Mouse (Mus musculus): ENCODE results near the gene Lpp. TPM values are rescaled to one million over a fixed set of nuclear protein-coding genes. Genes with fewer than 3 reads are reported as not detected.
A peak's percentile ranks its signal among the peaks of the same experiment; 100 is the strongest.

Lpp gene
- polyA plus RNA-seq, 1 experiment from 2014 or later = 69.5 TPM

GRCm38 (mm10) chr16:24402801-24403200 lies 9.5 kb downstream of the Lpp start:
- peaks cover 7% of the 10 kb centered on the region; the same call in 1 of the 2 replicates for H3K36me3 ChIP-seq
- H3K4me1 ChIP-seq = 0 out of 2 replicates have a peak, but pooled peaks cover 19% of the 10 kb centered on the region
- WGBS = 87% methylated on average over 4 of the region's 4 CpGs
- no peak for ATAC-seq (ENCODE audit: insufficient read depth, low FRiP score, low read depth)
- no peak overlapping the region for H3K4me3 ChIP-seq (replicated peaks)
- no peaks in the 10 kb centered on the region for H3K27me3 ChIP-seq (replicated peaks)
- no peak overlapping the region for H3K9ac ChIP-seq
- no peak overlapping the region for H3K4me2 ChIP-seq
- peak overlapping the region; percentile 46; the same call in 1 of the 2 replicates for H3K27ac ChIP-seq
- no peaks in the 10 kb centered on the region; the same call in 1 of the 2 replicates for H3K9me3 ChIP-seq

GRCm38 (mm10) chr16:24403733-24404380 lies 10.6 kb downstream of the Lpp start:
- Histone ChIP-seq H3K27ac (peak overlapping the region; percentile 59; the same call in 1 of the 2 replicates), H3K9ac (no peak overlapping the region), H3K4me2 (no peak overlapping the region), H3K27me3 (replicated peaks) (no peaks in the 10 kb centered on the region), H3K4me3 (replicated peaks) (no peak overlapping the region), H3K36me3 (peaks cover 7% of the 10 kb centered on the region; the same call in 1 of the 2 replicates), H3K9me3 (no peaks in the 10 kb centered on the region; the same call in 1 of the 2 replicates), H3K4me1 (0 out of 2 replicates have a peak, but pooled peaks cover 12% of the 10 kb centered on the region)
- WGBS = 66% methylated on average over 8 of the region's 8 CpGs
- peak; percentile 85 for ATAC-seq (ENCODE audit: insufficient read depth, low FRiP score, low read depth)

- peaks cover 7% of the 10 kb centered on the region; the same call in 1 of the 2 replicates for H3K36me3 ChIP-seq
Measured at GRCm38 (mm10) chr16:24406521-24406920, 13.2 kb downstream of the Lpp start.

GRCm38 (mm10) chr16:24411281-24411680 lies 18.0 kb downstream of the Lpp start:
- no peak overlapping the region for H3K4me2 ChIP-seq
- H3K36me3 ChIP-seq = peaks cover 14% of the 10 kb centered on the region; the same call in 1 of the 2 replicates
- no peaks in the 10 kb centered on the region; the same call in 1 of the 2 replicates for H3K9me3 ChIP-seq
- no peaks in the 10 kb centered on the region for H3K27me3 ChIP-seq (replicated peaks)
- WGBS = 79% methylated on average over 6 of the region's 6 CpGs
- no peak overlapping the region for H3K4me3 ChIP-seq (replicated peaks)
- no peak for ATAC-seq (ENCODE audit: insufficient read depth, low FRiP score, low read depth)
- no peaks in the 10 kb centered on the region for H3K4me1 ChIP-seq
- no peak overlapping the region for H3K27ac ChIP-seq
- no peak overlapping the region for H3K9ac ChIP-seq

More at GRCm38 (mm10) chr16:24406521-24406920, 13.2 kb downstream of the Lpp start:
- H3K4me3 ChIP-seq (replicated peaks) = no peak overlapping the region
- 0 out of 2 replicates have a peak, but pooled peaks cover 8% of the 10 kb centered on the region for H3K4me1 ChIP-seq
- no peaks in the 10 kb centered on the region for H3K27me3 ChIP-seq (replicated peaks)
- H3K9me3 ChIP-seq = no peaks in the 10 kb centered on the region; the same call in 1 of the 2 replicates
- no peak for ATAC-seq (ENCODE audit: insufficient read depth, low FRiP score, low read depth)
- no peak overlapping the region for H3K4me2 ChIP-seq
- H3K27ac ChIP-seq = no peak overlapping the region
- no peak overlapping the region for H3K9ac ChIP-seq
- WGBS = 92% methylated on average over 2 of the region's 2 CpGs

GRCm38 (mm10) chr16:24412193-24412592 lies 18.9 kb downstream of the Lpp start:
- ATAC-seq (ENCODE audit: insufficient read depth, low FRiP score, low read depth) = no peak
- H3K9ac ChIP-seq = no peak overlapping the region
- no peak overlapping the region for H3K4me2 ChIP-seq
- H3K4me3 ChIP-seq (replicated peaks) = no peak overlapping the region
- no peaks in the 10 kb centered on the region for H3K4me1 ChIP-seq
- H3K9me3 ChIP-seq = no peaks in the 10 kb centered on the region
- H3K27ac ChIP-seq = no peak overlapping the region
- no peaks in the 10 kb centered on the region for H3K27me3 ChIP-seq (replicated peaks)
- WGBS = 87% methylated on average over 5 of the region's 5 CpGs
- peaks cover 7% of the 10 kb centered on the region; the same call in 1 of the 2 replicates for H3K36me3 ChIP-seq

- ATAC-seq (ENCODE audit: insufficient read depth, low FRiP score, low read depth) = no peak
- Histone ChIP-seq H3K9ac (no peak overlapping the region), H3K4me3 (replicated peaks) (no peak overlapping the region), H3K36me3 (peaks cover 7% of the 10 kb centered on the region; the same call in 1 of the 2 replicates), H3K9me3 (no peaks in the 10 kb centered on the region), H3K27me3 (replicated peaks) (no peaks in the 10 kb centered on the region), H3K4me1 (no peaks in the 10 kb centered on the region), H3K27ac (no peak overlapping the region), H3K4me2 (no peak overlapping the region)
- WGBS = 83% methylated on average over 4 of the region's 4 CpGs
Measured at GRCm38 (mm10) chr16:24413059-24413458, 19.8 kb downstream of the Lpp start.

GRCm38 (mm10) chr16:24418022-24418421 lies 24.7 kb downstream of the Lpp start:
- H3K4me1 ChIP-seq = no peaks in the 10 kb centered on the region; the same call in 1 of the 2 replicates
- no peaks in the 10 kb centered on the region for H3K9me3 ChIP-seq
- 70% methylated on average over 4 of the region's 4 CpGs for WGBS
- H3K4me3 ChIP-seq (replicated peaks) = no peak overlapping the region
- H3K36me3 ChIP-seq = peaks cover 7% of the 10 kb centered on the region; the same call in 1 of the 2 replicates
- ATAC-seq (ENCODE audit: insufficient read depth, low FRiP score, low read depth) = no peak
- H3K27me3 ChIP-seq (replicated peaks) = no peaks in the 10 kb centered on the region
- no peak overlapping the region for H3K9ac ChIP-seq
- H3K27ac ChIP-seq = no peak overlapping the region
- H3K4me2 ChIP-seq = no peak overlapping the region

GRCm38 (mm10) chr16:24420603-24421120 lies 27.4 kb downstream of the Lpp start:
- ATAC-seq (ENCODE audit: insufficient read depth, low FRiP score, low read depth) = no peak
- H3K9me3 ChIP-seq = no peaks in the 10 kb centered on the region
- no peak overlapping the region for H3K27ac ChIP-seq
- H3K4me1 ChIP-seq = peaks cover 3% of the 10 kb centered on the region; the same call in 1 of the 2 replicates
- H3K9ac ChIP-seq = no peak overlapping the region
- H3K4me3 ChIP-seq (replicated peaks) = no peak overlapping the region
- no peak overlapping the region for H3K4me2 ChIP-seq
- H3K36me3 ChIP-seq = peaks cover 3% of the 10 kb centered on the region; the same call in 1 of the 2 replicates
- H3K27me3 ChIP-seq (replicated peaks) = no peaks in the 10 kb centered on the region
- 61% methylated on average over 5 of the region's 5 CpGs for WGBS

- Histone ChIP-seq H3K27ac (no peak overlapping the region), H3K4me2 (no peak overlapping the region), H3K27me3 (replicated peaks) (no peaks in the 10 kb centered on the region), H3K4me1 (peaks cover 3% of the 10 kb centered on the region; the same call in 1 of the 2 replicates), H3K9me3 (no peaks in the 10 kb centered on the region), H3K4me3 (replicated peaks) (no peak overlapping the region), H3K36me3 (no peaks in the 10 kb centered on the region), H3K9ac (no peak overlapping the region)
- ATAC-seq (ENCODE audit: insufficient read depth, low FRiP score, low read depth) = no peak
- WGBS = 88% methylated on average over 4 of the region's 4 CpGs
Measured at GRCm38 (mm10) chr16:24421687-24422418, 28.5 kb downstream of the Lpp start.

- H3K4me1 ChIP-seq = peaks cover 3% of the 10 kb centered on the region; the same call in 1 of the 2 replicates
- 81% methylated on average over 4 of the region's 4 CpGs for WGBS
Measured at GRCm38 (mm10) chr16:24423196-24423595, 29.9 kb downstream of the Lpp start.

GRCm38 (mm10) chr16:24423751-24424150 lies 30.4 kb downstream of the Lpp start:
- Histone ChIP-seq H3K4me3 (replicated peaks) (no peak overlapping the region), H3K27me3 (replicated peaks) (no peaks in the 10 kb centered on the region), H3K36me3 (no peaks in the 10 kb centered on the region), H3K27ac (no peak overlapping the region), H3K4me2 (no peak overlapping the region), H3K9ac (no peak overlapping the region), H3K9me3 (no peaks in the 10 kb centered on the region), H3K4me1 (peaks cover 5% of the 10 kb centered on the region; the same call in 1 of the 2 replicates)
- ATAC-seq (ENCODE audit: insufficient read depth, low FRiP score, low read depth) = no peak
- WGBS = 80% methylated on average over 4 of the region's 4 CpGs

More at GRCm38 (mm10) chr16:24423196-24423595, 29.9 kb downstream of the Lpp start:
- no peak overlapping the region for H3K4me3 ChIP-seq (replicated peaks)
- no peaks in the 10 kb centered on the region for H3K27me3 ChIP-seq (replicated peaks)
- H3K9ac ChIP-seq = no peak overlapping the region
- no peaks in the 10 kb centered on the region for H3K9me3 ChIP-seq
- no peak overlapping the region for H3K4me2 ChIP-seq
- ATAC-seq (ENCODE audit: insufficient read depth, low FRiP score, low read depth) = no peak
- no peak overlapping the region for H3K27ac ChIP-seq
- H3K36me3 ChIP-seq = no peaks in the 10 kb centered on the region

Data from stomach, embryonic 15.5 days (tissue).